In genomic region chr8:110346915-110347314, GRCm38 (mm10) we compare ENCODE assay signal across 27 mouse cellular contexts.
"Had no signal": no experiment of that assay in that cellular context is flagged by ENCODE, and none has a peak within 500 bp of the region (broad histone marks: within the 10 kb centered on the region; RNA-seq: fewer than 3 reads in every experiment).

No protein-coding gene starts in this region.

- H3K27me3 ChIP-seq: embryonic facial prominence, embryonic 12.5 days; embryonic facial prominence, embryonic 13.5 days; embryonic facial prominence, embryonic 15.5 days; forebrain, embryonic 12.5 days; forebrain, embryonic 13.5 days; forebrain, embryonic 15.5 days had no signal

- H3K36me3 ChIP-seq: embryonic facial prominence, embryonic 10.5 days; embryonic facial prominence, embryonic 12.5 days; embryonic facial prominence, embryonic 13.5 days; embryonic facial prominence, embryonic 15.5 days; forebrain, embryonic 10.5 days; forebrain, embryonic 12.5 days; forebrain, embryonic 15.5 days had no signal

- H3K9me3 ChIP-seq: embryonic facial prominence, embryonic 10.5 days; embryonic facial prominence, embryonic 12.5 days; embryonic facial prominence, embryonic 13.5 days; embryonic facial prominence, embryonic 15.5 days; forebrain, embryonic 10.5 days; forebrain, embryonic 12.5 days; forebrain, embryonic 13.5 days; forebrain, embryonic 15.5 days had no signal

- DNase-seq: cerebellum, adult 2 months; cerebellum, adult 8-10 months; cerebellum, adult 9-10 months; cerebellum, adult 9-11 months; cerebellum, postnatal 10 days; cerebellum, postnatal 14 days; cerebellum, postnatal 25 days; cerebellum, postnatal 36 days; embryo, embryonic 11 days; forebrain, postnatal 0 days; gastrocnemius, adult 2 months; gastrocnemius, postnatal 10 days; gastrocnemius, postnatal 14 days; gastrocnemius, postnatal 25 days; gastrocnemius, postnatal 36 days; heart, adult 2 months had no signal

- H3K27ac ChIP-seq: embryonic facial prominence, embryonic 10.5 days; embryonic facial prominence, embryonic 12.5 days; embryonic facial prominence, embryonic 13.5 days; embryonic facial prominence, embryonic 15.5 days; forebrain, embryonic 10.5 days; forebrain, embryonic 12.5 days; forebrain, embryonic 13.5 days; forebrain, embryonic 15.5 days; gastrocnemius, adult 2 months; heart, adult 2 months had no signal

- H3K4me2 ChIP-seq: embryonic facial prominence, embryonic 12.5 days; embryonic facial prominence, embryonic 13.5 days; embryonic facial prominence, embryonic 15.5 days; forebrain, embryonic 12.5 days; forebrain, embryonic 13.5 days; forebrain, embryonic 15.5 days had no signal

- H3K4me1 ChIP-seq: embryonic facial prominence, embryonic 10.5 days; embryonic facial prominence, embryonic 12.5 days; embryonic facial prominence, embryonic 13.5 days; embryonic facial prominence, embryonic 15.5 days; forebrain, embryonic 10.5 days; forebrain, embryonic 12.5 days; forebrain, embryonic 13.5 days; forebrain, embryonic 15.5 days had no signal

- H3K9ac ChIP-seq: embryonic facial prominence, embryonic 12.5 days; embryonic facial prominence, embryonic 13.5 days; embryonic facial prominence, embryonic 15.5 days; forebrain, embryonic 12.5 days; forebrain, embryonic 13.5 days; forebrain, embryonic 15.5 days; forebrain, postnatal 0 days had no signal

- H3K4me3 ChIP-seq: embryonic facial prominence, embryonic 10.5 days; embryonic facial prominence, embryonic 12.5 days; embryonic facial prominence, embryonic 13.5 days; embryonic facial prominence, embryonic 15.5 days; erythroblast, embryonic 14.5 days; forebrain, embryonic 10.5 days; forebrain, embryonic 12.5 days; forebrain, embryonic 13.5 days; forebrain, embryonic 15.5 days; gastrocnemius, adult 2 months; heart, adult 2 months had no signal

- ATAC-seq: forebrain, embryonic 13.5 days; forebrain, embryonic 14.5 days; forebrain, embryonic 15.5 days; forebrain, embryonic 16.5 days; forebrain, postnatal 0 days had no signal
